Mouse (Mus musculus) T-helper 2 cell (primary cell): ENCODE results near the gene Dnah8.

ENCODE experiments used
- in situ Hi-C: fragments of 300-600 bp; cut with MboI, MseI; formaldehyde crosslinking; loops from one replicate; pipeline ENCODE4 v1.15.1; 2025; ENCODE audit warnings: high pct_unique_total_duplicates

Dnah8 gene

DNA sequence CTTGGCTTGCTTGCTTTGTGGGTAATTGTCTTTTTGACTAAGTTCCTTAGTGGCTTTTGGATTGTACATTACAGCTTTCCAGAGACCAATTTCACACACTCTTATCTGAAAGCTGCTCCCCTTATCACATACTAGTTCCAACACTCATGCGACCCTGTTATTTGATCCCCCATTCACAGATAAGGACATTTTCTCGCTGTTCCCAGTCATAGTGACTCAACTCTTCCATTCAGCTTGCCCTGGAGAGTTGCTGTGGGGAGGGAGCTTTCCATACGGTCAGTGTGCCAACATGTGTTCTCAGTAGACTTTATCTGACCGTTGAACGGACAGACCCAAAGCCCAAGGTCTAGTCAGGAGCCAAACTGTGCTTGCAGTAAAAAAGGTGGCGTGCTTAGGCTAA lies 197.0 kb downstream of the Dnah8 start:
- in situ Hi-C loops, result loop anchor here (10.0 kb wide), 1 partner anchor 134 kb away; the partner anchor contains the start of gene Umodl1

DNA sequence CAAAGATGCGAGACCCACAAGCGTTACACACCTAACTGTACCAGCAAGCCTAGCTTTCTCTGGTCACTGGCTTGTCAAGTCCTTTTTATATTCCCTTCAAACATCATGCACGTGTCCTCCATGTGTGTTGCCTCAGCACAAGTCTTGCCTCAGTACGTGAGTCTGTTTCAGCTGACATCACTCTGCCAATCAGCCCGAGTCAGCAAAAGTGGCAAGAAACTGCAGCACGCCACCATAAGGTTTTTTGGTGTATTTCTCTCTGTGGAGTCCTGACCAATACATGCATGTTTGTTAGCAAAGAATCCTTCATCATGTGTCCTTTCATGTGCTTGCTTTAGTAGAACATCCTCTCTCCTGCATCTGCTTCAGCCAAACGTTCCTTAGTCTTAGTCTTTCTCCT lies 200.3 kb downstream of the Dnah8 start:
- in situ Hi-C loops, result loop anchor here (10.0 kb wide), 1 partner anchor 130 kb away; the partner anchor contains the start of gene Umodl1

DNA sequence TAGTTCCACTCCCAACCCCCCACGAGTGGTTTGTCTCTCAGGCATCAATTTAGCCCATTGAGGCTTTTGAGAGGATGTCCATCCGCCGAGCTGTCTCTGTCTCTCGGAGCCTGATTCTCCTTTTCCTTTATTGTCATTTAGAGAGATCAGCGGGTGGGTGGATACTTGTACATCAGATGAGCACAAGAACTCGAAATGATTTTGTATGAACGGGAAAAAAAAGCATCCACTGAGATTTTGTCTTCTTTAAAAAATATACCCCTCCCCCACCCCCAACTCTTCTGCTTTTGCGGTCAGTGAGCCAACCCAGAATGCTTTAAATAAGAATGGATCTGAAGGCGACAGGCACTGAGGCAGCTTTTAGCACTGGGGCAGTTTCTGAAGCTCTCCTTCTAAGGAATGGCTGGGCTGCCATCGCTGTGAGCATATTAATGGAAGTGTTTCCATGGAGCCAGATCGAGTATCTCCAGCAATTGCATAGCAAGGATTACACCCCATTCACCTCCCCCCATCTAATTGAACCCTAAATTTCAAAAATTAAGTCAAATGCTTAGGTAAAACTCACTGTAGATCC lies 201.7 kb downstream of the Dnah8 start:
- in situ Hi-C loops, result loop anchor here (10.0 kb wide), 1 partner anchor 129 kb away; the partner anchor contains the start of gene Umodl1

DNA sequence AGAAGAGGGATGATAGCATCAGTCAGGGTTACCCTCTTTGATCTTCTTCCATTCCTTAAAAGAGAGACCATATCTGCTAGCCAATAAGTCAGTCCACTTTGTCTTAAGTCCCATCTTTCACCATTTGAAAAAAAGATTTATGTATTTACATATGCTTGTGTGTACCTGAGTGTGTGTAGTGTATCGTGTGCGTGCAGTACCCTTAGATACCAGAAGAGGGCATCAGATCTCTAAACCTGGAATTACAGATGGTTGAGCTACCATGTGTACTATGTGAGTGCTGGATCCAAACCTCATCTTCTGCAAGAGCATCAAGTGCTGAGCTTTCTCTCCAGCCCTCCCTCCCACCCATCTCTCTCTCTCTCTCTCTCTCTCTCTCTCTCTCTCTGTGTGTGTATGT lies 207.0 kb downstream of the Dnah8 start:
- in situ Hi-C loops, result no loop called here

DNA sequence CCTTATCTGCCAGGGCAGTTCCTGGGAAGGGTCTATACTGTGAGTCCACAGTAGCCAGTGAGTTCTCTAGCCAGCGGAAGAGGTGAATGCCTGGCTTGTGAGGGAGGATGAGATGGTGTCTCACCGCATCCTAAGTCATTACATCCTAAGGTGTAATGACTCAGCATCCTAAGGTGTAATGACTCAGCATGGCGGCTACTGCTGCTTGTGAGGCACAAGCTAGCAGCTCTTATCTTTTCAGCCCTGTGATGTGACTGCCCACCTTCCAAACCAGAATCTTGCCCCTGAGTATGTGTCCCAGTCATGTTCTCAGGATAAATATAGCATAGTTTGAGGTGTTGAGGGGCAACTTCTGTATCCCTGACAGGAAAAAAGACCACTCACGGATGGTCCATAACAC lies 211.3 kb downstream of the Dnah8 start:
- in situ Hi-C loops, result no loop called here

DNA sequence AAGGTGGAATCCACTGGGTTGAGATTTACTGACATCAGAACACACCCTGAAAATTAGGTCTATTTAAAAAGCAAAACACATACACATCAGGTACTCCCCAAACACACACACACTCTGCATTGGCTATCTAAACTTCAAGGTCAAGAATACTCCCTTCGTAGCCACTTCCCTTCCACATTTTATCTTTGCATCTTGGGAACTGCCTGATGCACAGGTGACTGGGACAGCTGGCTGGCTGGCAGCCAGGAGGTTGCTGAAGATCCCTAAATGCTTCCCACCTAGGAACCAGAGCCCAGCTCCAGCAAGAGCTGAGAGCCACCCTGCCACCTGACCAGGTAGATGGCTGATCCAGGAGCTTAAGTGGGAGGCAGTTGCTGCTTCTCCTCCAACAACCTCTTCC lies 212.9 kb downstream of the Dnah8 start:
- in situ Hi-C loops, result no loop called here

DNA sequence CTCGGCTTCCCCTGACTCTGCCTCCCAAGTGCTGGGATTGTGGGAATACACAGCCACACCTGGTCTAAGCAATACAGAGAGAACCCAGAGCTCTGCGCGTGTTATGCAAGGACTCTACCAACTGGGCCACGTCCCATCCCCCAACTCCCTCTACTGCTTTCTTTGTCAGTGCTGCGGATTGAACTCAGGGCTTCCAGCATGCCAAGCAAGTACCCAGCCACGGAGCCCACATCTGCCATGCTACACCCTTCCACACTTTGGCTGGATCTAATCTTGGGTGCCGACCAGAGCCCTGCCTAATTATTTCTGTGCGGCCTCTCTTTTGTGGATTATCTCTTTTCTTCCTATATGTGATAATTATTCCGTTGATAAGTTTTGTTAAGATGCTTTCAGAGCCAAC lies 215.9 kb downstream of the Dnah8 start:
- in situ Hi-C loops, result no loop called here

DNA sequence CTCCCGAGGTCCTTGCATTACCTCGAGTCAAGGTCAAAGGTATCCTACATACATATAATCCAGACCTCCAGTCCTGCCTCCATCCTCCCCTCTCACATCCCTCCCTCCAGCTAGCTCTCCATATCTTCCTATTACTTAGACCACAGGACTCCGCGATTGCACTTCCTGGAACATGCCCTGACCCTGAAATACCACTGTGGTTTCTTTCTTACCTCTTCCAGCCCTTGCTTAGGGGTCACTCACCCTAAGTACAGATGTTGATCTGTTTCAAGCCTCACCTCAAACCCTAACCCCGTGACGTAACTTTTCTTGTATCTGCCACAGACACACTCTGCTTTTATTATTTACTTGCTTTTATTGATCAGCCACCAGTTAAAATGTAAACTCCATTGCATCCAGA lies 218.2 kb downstream of the Dnah8 start:
- in situ Hi-C loops, result no loop called here

DNA sequence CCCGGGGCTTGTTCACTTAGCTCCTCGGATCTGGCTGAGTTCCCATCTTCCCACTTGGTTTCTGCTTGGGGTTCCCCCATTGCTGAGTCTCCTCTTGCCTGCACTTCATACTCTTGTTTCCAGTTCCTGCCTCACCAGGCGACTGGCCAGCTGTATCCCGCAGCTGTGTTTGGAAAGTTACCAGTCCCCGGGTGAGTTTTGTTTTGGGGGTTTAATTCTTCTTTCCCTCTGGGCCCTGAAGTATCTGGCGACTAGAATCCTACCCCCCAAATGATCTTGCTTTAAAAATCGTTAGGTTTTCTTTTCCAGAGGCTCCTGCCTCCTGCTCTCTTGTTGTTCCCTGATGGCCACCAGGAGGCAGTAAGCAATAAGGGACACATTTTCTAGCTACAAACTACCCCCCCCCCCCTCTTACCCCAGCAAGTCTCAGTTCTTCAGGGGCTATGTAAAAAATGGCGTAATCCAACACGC lies 220.2 kb downstream of the Dnah8 start:
- in situ Hi-C loops, result no loop called here

DNA sequence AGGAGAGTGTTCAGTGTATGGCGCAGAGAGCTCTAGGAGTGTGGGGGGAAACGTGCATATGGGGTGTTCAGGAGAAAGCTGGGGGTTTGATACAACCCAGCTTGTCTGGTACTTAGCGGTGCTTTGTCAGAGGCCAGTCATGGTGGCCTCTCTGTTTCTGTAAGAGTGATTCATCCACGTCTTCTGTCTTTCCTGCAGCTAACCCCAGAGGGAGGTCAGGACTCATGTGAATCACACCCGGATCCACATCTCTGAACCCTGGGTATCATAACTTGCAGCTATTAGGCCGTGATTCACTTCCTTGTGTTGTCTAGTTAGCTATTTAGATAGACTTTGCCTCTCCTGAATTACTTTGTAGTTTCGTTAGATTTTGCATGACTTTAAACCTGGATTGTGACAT lies 223.3 kb downstream of the Dnah8 start:
- in situ Hi-C loops, result no loop called here

DNA sequence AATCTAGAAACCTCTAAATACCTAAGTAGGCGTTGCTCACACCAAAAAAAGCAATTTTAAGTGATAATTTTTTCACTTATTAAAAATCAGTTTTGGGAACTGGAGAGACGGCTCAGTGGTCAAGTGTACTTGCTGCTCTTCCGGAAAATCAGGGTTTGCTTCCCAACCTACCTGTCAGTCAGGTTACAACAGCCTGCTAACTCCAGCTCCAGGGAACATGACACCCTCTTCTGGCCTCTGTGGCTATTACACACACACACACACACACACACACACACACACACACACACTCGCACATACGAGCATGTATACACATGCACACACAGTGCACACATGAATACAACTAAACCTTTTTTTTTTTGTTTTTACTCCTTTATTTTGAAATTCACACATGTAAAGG lies 223.9 kb downstream of the Dnah8 start:
- in situ Hi-C loops, result no loop called here

DNA sequence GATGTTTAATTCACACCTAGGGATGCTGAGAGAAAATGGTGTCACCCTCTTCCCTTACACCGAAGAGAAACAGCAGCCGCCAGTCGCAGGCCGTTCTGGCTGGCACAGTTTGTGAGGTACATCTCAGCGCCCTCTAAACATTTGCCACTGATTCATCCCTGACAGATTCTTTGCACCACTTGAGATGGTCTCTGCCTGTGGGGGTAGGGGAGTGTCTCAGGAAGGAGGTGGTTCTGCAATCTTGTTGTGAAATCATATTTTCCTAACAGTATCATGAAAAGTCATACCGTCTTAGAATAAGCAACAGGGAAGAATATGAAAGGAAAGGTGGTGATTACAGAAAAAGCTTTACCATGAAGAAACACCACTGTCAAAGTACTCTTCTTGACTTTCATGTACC lies 224.7 kb downstream of the Dnah8 start:
- in situ Hi-C loops, result no loop called here

DNA sequence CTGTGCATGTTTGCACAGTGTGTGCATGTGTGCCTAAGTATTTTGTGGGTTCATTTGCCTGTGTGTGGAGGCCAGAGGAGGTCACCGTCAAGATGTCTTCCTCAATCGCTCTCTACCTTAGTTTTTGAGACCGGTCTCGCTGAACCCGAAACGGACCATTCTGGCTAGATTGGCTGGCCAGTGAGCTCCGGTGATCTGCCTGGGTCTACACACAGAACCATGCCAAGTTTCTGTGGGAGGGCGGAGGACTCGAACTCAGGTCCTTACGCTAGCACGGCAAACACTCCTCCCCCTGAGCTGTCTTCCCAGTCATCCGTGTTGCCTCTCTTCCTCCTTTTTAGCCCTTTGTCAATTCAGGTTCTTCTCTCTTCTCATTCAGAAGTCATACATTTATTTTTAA lies 225.7 kb downstream of the Dnah8 start:
- in situ Hi-C loops, result no loop called here

DNA sequence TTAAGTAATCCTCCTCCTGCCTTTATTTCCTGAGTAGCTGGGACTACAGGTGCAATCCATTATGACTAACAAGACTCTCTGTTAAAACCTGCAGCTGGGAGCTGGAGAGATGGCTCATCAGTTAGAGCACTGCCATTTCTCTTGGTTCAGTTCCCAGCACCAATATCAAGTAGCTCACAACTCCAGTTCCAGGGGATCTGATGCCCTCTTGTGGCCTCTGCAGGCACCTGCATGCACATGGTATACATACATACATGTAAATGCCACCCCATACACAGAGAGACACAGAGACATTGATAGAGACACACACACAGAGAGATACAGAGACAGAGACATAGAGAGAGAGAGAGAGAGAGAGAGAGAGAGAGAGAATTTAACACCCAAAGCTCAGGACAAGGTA lies 228.2 kb downstream of the Dnah8 start:
- in situ Hi-C loops, result no loop called here

DNA sequence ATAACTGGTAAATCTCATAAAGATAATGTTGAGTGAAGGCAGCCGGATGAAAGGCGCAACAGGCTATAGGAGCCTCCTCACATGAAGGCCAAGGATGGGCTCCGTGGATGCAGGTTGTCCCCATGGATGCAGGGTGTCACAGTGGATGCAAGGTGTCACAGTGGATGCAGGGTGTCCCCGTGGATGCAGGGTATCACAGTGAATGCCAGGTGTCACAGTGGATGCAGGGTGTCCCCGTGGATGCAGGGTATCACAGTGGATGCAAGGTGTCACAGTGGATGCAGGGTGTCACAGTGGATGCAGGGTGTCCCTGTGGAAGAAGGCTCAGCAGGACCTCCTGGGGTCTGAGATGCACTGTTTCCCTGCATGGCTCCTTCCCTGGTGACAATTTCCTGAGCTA lies 233.2 kb downstream of the Dnah8 start:
- in situ Hi-C loops, result no loop called here

DNA sequence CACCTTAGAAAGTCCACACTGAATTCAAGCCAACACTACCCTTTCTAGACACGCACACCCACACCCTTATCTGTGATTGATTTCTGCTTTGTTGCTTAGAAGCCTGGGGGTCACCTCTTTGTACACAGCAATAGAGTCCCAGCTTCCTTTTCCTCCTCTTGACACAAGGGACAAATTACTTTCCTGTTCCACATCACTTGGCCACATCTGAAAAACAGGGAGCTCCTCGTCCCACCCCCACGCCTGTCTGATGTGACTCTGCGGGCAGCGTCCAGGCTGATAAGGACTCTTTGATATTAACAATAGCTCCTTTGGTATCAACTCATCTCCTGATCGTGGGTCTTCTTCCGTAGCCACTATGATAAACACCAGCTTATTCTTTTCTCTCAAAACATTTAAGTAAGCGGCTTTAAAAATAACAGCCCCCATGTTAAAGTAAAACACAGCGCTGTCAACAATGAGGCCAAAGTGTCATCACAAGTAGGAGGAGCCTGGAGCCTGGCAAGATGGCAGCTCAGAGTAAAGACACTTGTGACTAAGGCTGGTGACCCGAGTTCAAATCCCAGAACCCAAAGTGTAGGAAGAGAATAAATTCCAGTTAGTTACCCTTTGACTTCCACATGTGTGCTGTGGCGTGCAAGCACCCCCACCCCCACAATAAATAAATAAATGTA lies 234.6 kb downstream of the Dnah8 start:
- in situ Hi-C loops, result no loop called here

DNA sequence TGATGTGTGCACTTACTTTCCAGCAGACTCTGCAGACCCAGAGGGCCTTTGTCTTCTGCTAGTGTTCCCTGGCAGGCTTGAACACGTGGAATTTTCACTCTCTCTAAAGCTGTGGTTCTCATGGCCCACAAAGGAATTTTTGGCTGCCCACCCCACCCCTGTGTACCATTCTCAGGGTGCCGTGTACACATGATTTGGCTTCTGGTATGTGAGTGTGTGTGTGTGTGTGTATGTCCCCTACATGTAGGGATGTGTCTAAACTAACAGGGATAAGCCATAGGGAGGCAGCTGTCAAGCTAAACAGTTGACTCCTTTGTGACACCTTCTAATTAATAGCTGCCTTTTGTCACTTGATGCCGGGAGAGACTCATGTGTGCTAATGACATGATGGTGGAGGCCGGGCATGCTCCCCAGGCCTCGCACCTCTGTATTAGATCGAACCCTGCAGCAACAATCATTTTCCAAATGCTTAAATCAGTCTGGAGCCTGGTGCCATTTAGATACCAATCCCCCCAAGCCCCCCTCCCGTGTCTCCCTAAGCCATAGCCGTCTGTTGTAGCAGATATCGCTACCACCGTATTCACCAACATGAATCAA lies 235.9 kb downstream of the Dnah8 start:
- in situ Hi-C loops, result no loop called here

DNA sequence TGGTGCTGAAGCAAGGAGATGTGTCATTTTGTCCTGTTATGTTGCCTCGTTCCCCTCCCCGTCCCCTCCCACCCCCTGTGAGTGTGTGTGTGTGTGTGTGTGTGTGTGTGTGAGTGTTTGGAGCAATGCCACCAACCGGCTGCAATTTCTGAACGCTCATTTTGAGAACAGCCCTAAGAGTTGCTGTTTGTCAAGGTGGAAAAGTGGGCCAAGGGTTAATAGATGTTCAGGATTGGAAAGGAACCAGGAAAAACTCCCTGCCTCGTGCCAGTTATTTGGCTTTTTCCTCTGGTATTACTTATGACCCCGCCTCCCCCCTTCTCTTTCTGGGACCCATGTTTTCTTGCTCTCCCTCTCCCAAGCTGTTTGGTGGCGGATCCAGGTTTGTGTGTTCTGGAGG lies 236.5 kb downstream of the Dnah8 start:
- in situ Hi-C loops, result no loop called here

DNA sequence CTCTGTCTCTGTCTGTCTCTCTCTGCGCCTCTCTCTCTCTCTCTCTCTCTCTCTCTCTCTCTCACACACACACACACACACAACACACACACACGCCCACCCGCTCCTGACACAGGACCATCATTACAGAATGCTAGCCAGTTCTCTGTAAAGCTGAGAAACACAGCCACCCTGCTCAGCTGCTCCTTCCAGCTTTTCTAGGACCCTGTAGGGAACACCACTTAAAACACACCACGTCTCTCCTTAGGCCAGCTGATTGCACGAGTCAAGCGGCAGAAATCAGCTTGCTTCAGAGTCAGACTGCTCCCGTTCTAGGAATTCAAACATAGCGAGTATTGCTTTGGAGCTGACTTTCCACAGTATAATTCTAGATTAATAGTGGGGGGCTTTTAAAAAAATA lies 242.1 kb downstream of the Dnah8 start:
- in situ Hi-C loops, result no loop called here

DNA sequence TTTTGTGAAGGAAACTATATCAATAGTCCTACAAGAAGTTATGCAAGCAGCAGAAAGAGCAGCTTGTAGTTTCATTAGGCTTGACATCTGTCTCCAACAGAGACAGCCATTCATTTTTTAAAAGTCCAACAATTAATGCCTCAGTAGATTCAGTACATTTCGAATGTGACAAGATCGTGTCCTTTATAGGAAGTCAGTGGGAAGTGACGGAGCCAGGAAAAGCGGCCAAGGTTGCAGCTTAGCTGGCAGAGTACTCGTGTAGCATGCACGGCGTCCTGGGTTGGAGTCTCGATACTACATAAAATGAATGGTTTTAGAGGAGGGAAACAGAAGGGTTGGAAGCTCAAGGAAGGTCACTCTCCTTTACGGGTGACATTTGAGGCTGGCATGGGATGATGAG lies 242.8 kb downstream of the Dnah8 start:
- in situ Hi-C loops, result no loop called here

DNA sequence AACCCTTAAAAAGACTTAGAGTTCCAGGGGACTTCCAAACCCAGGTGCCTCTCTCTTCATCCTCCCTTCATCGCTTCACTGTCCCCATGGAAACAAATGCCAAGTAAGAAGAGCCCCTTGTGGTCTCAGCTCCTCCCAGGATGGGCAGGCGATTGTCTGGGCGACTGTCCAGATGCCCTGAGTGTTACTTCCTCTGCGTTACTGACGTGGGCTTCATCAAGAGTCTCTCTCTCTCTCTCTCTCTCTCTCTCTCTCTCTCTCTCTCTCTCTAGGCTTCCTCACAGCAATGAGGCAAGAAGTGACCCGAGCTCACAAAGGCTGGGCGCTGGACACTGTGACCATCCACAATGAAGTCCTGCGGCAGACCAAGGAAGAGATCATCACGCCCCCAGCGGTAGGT lies 246.9 kb downstream of the Dnah8 start:
- in situ Hi-C loops, result no loop called here

DNA sequence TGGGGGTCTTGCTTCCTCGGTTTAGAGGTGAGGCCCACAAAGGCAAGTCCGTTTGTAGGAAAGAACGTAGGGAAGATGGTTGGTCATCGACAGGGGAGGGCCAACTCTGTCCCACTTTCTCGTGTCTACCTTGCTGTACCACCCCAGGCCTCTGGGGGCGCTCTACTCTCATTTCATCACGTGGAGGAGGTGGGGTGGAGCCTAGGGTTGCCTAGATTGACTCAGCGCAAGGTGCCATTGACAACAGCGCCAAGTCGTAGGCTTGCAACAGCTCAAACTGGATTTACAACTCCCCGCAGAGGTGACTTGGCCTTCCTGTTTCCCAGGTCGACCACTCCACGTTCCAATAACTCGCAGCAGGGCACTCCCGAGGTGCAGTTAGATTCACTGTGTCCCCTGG lies 250.1 kb downstream of the Dnah8 start:
- in situ Hi-C loops, result no loop called here

DNA sequence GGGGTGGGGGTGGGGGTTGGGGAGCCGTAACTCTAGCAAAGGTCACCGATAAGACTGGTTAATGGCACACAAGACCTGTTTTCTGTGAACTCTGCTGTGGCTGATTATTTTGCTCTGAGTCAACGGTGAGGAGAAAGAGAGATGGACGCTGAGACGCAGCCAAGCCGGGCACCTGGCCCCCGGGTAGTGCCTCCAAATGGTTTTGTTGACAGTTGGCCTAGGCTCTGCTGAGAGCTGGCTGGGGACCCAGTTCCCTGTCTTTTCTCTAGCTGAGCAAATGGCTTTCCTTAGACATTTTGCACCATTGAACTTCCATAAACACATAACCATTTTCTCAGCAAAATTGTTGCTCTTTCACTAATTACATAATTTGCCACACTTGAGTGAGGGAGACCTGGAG lies 253.3 kb downstream of the Dnah8 start:
- in situ Hi-C loops, result no loop called here
